Mouse (Mus musculus): ENCODE results near the gene Fam129c. TPM values are rescaled to one million over a fixed set of nuclear protein-coding genes. Genes with fewer than 3 reads are reported as not detected.
A peak's percentile ranks its signal among the peaks of the same experiment; 100 is the strongest.

The Fam129c gene
- polyA plus RNA-seq, 1 experiment, result 2.7 TPM

GRCm38 (mm10) chr8:71626753-71627152 lies 29.3 kb downstream of the Fam129c start:
- Histone ChIP-seq H3K4me1 (ENCODE audit: control insufficient read depth, insufficient read depth, low read length) (peaks cover 64% of the 10 kb centered on the region), H3K27ac (ENCODE audit: insufficient read depth, low read depth, low read length) (no peak overlapping the region), H3K4me3 (ENCODE audit: insufficient read depth, low read length) (no peak overlapping the region)
- TF ChIP-seq POLR2A (IDR thresholded peaks at IDR 0.05; ENCODE audit: borderline replicate concordance, low read depth, low read length) (no peak), CTCF (IDR thresholded peaks at IDR 0.05; ENCODE audit: low read depth, low read length) (no peak)

- no peak for TF ChIP-seq POLR2A (IDR thresholded peaks at IDR 0.05; ENCODE audit: borderline replicate concordance, low read depth, low read length)
- TF ChIP-seq CTCF (IDR thresholded peaks at IDR 0.05; ENCODE audit: low read depth, low read length), result no peak
- Histone ChIP-seq H3K27ac (ENCODE audit: insufficient read depth, low read depth, low read length) (peak overlapping the region; percentile 68), H3K4me3 (ENCODE audit: insufficient read depth, low read length) (no peak overlapping the region), H3K4me1 (ENCODE audit: control insufficient read depth, insufficient read depth, low read length) (peaks cover 66% of the 10 kb centered on the region)
These were observed 30.0 kb downstream of the Fam129c start for GRCm38 (mm10) chr8:71627265-71628099.

- TF ChIP-seq CTCF (IDR thresholded peaks at IDR 0.05; ENCODE audit: low read depth, low read length) (no peak), POLR2A (IDR thresholded peaks at IDR 0.05; ENCODE audit: borderline replicate concordance, low read depth, low read length) (no peak)
- Histone ChIP-seq H3K27ac (ENCODE audit: insufficient read depth, low read depth, low read length) (peak overlapping the region; percentile 68), H3K4me1 (ENCODE audit: control insufficient read depth, insufficient read depth, low read length) (peaks cover 66% of the 10 kb centered on the region), H3K4me3 (ENCODE audit: insufficient read depth, low read length) (peak overlapping the region; percentile 60)
These were observed 31.1 kb downstream of the Fam129c start for GRCm38 (mm10) chr8:71628396-71629095.

- Histone ChIP-seq H3K4me3 (ENCODE audit: insufficient read depth, low read length) (peak overlapping the region; percentile 60), H3K27ac (ENCODE audit: insufficient read depth, low read depth, low read length) (peak overlapping the region; percentile 68), H3K4me1 (ENCODE audit: control insufficient read depth, insufficient read depth, low read length) (peaks cover 66% of the 10 kb centered on the region)
- TF ChIP-seq CTCF (IDR thresholded peaks at IDR 0.05; ENCODE audit: low read depth, low read length) (no peak), POLR2A (IDR thresholded peaks at IDR 0.05; ENCODE audit: borderline replicate concordance, low read depth, low read length) (0 out of 2 replicates have a peak, but pooled peaks have one; percentile 49)
These were observed 31.7 kb downstream of the Fam129c start for GRCm38 (mm10) chr8:71629096-71629697.

- TF ChIP-seq POLR2A (IDR thresholded peaks at IDR 0.05; ENCODE audit: borderline replicate concordance, low read depth, low read length) (no peak), CTCF (IDR thresholded peaks at IDR 0.05; ENCODE audit: low read depth, low read length) (no peak)
- Histone ChIP-seq H3K27ac (ENCODE audit: insufficient read depth, low read depth, low read length) (peak overlapping the region; percentile 47), H3K4me1 (ENCODE audit: control insufficient read depth, insufficient read depth, low read length) (peaks cover 64% of the 10 kb centered on the region), H3K4me3 (ENCODE audit: insufficient read depth, low read length) (peak overlapping the region; percentile 60)
These were observed 32.3 kb downstream of the Fam129c start for GRCm38 (mm10) chr8:71629781-71630212.

GRCm38 (mm10) chr8:71630761-71631160 lies 33.3 kb downstream of the Fam129c start:
- Histone ChIP-seq H3K4me1 (ENCODE audit: control insufficient read depth, insufficient read depth, low read length) (peaks cover 56% of the 10 kb centered on the region), H3K4me3 (ENCODE audit: insufficient read depth, low read length) (no peak overlapping the region), H3K27ac (ENCODE audit: insufficient read depth, low read depth, low read length) (no peak overlapping the region)
- TF ChIP-seq CTCF (IDR thresholded peaks at IDR 0.05; ENCODE audit: low read depth, low read length), result no peak
- TF ChIP-seq POLR2A (IDR thresholded peaks at IDR 0.05; ENCODE audit: borderline replicate concordance, low read depth, low read length), result no peak

GRCm38 (mm10) chr8:71631897-71632296 lies 34.4 kb downstream of the Fam129c start:
- Histone ChIP-seq H3K27ac (ENCODE audit: insufficient read depth, low read depth, low read length) (peak overlapping the region; percentile 91), H3K4me3 (ENCODE audit: insufficient read depth, low read length) (peak overlapping the region; percentile 38), H3K4me1 (ENCODE audit: control insufficient read depth, insufficient read depth, low read length) (peaks cover 48% of the 10 kb centered on the region)
- TF ChIP-seq POLR2A (IDR thresholded peaks at IDR 0.05; ENCODE audit: borderline replicate concordance, low read depth, low read length) (no peak), CTCF (IDR thresholded peaks at IDR 0.05; ENCODE audit: low read depth, low read length) (no peak)

- TF ChIP-seq CTCF (IDR thresholded peaks at IDR 0.05; ENCODE audit: low read depth, low read length), result 0 out of 2 replicates have a peak, but pooled peaks have one; percentile 44
- TF ChIP-seq POLR2A (IDR thresholded peaks at IDR 0.05; ENCODE audit: borderline replicate concordance, low read depth, low read length), result no peak
- Histone ChIP-seq H3K27ac (ENCODE audit: insufficient read depth, low read depth, low read length) (no peak overlapping the region), H3K4me3 (ENCODE audit: insufficient read depth, low read length) (peak overlapping the region; percentile 52), H3K4me1 (ENCODE audit: control insufficient read depth, insufficient read depth, low read length) (peaks cover 37% of the 10 kb centered on the region)
These were observed 35.7 kb downstream of the Fam129c start for GRCm38 (mm10) chr8:71633164-71633563.

- TF ChIP-seq CTCF (IDR thresholded peaks at IDR 0.05; ENCODE audit: low read depth, low read length) (no peak), POLR2A (IDR thresholded peaks at IDR 0.05; ENCODE audit: borderline replicate concordance, low read depth, low read length) (no peak)
- H3K27ac ChIP-seq (ENCODE audit: insufficient read depth, low read depth, low read length), result no peak overlapping the region
- peaks cover 31% of the 10 kb centered on the region for H3K4me1 ChIP-seq (ENCODE audit: control insufficient read depth, insufficient read depth, low read length)
- H3K4me3 ChIP-seq (ENCODE audit: insufficient read depth, low read length), result peak overlapping the region; percentile 52
These were observed 36.7 kb downstream of the Fam129c start for GRCm38 (mm10) chr8:71633981-71634667.

All from bone marrow macrophage, adult 2 months (primary cell).